Mouse (Mus musculus) kidney, embryonic 14.5 days (tissue): ENCODE results near the gene Adam11. TPM values are rescaled to one million over a fixed set of nuclear protein-coding genes. Genes with fewer than 3 reads are reported as not detected.

ENCODE experiments used
- ATAC-seq: fragments of 200-750 bp; cut with Nextera tagmentation; 2 replicates; pipeline ENCODE4 v1.8.0; 2017; ENCODE audit warnings: moderate number of reproducible peaks, mild to moderate bottlenecking, moderate TSS enrichment, moderate library complexity; ENCODE audit not compliant: low FRiP score, low TSS enrichment
- H3K27ac ChIP-seq: fragments of 300-500 bp; sonication (generic); 2 replicates; pipeline ENCODE4 v1.5.1; 2014; ENCODE audit warnings: low read depth, mild to moderate bottlenecking, low read length, moderate library complexity, mixed read lengths
- H3K27me3 ChIP-seq: fragments of 300-500 bp; sonication (generic); 2 replicates; pipeline ENCODE4 v1.6.1; 2014; ENCODE audit warnings: mild to moderate bottlenecking, low read length; ENCODE audit not compliant: control insufficient read depth, insufficient read depth
- H3K36me3 ChIP-seq: fragments of 300-500 bp; sonication (generic); 2 replicates; pipeline ENCODE4 v1.6.1; 2014; ENCODE audit warnings: low read length, mixed read lengths; ENCODE audit not compliant: control insufficient read depth, insufficient read depth
- H3K4me1 ChIP-seq: fragments of 300-500 bp; sonication (generic); 2 replicates; pipeline ENCODE4 v1.6.1; 2014; ENCODE audit warnings: low read length, mixed read lengths; ENCODE audit not compliant: control insufficient read depth, insufficient read depth
- H3K4me2 ChIP-seq: fragments of 300-500 bp; sonication (generic); replicated peaks from 2 replicates; pipeline ENCODE4 v1.6.1; 2014; ENCODE audit warnings: low read depth, mild to moderate bottlenecking, low read length
- H3K4me3 ChIP-seq: fragments of 300-500 bp; sonication (generic); 2 replicates; pipeline ENCODE4 v1.5.1; 2014; ENCODE audit warnings: mild to moderate bottlenecking, low read length
- H3K9ac ChIP-seq: fragments of 300-500 bp; sonication (generic); 2 replicates; pipeline ENCODE4 v1.6.1; 2014; ENCODE audit warnings: low read depth, mild to moderate bottlenecking, low read length, moderate library complexity
- H3K9me3 ChIP-seq: fragments of 300-500 bp; sonication (generic); 2 replicates; pipeline ENCODE4 v1.6.1; 2016; ENCODE audit warnings: low read length; ENCODE audit not compliant: control insufficient read depth
- WGBS: fragments of 180-500 bp; shearing (Covaris S2); extraction: QIAGEN DNeasy Blood & Tissue Kit; methylation state at CpG from one replicate; pipeline ENCODE4 v1.1.7; 2014; 5-methylcytosine and 5-hydroxymethylcytosine counted together
- polyA plus RNA-seq: library from polyadenylated mRNA; unstranded; fragments of >200 nt; fragmentation: Nextera tagmentation; extraction: Ambion mirVana; gene quantifications from 2 replicates; pipeline ENCODE4 v1.2.1, GENCODE M21; 2014

Adam11 gene
- polyA plus RNA-seq, 1 experiment from 2014 or later: 7.8 TPM

GRCm38 (mm10) chr11:102734961-102735360, 26.3 kb upstream of the Adam11 start:
- H3K4me2 ChIP-seq: no peak overlapping the region
- H3K36me3 ChIP-seq: no peaks in the 10 kb centered on the region
- no peaks in the 10 kb centered on the region for H3K9me3 ChIP-seq
- H3K27me3 ChIP-seq: no peaks in the 10 kb centered on the region
- H3K9ac ChIP-seq: no peak overlapping the region
- WGBS: 90% methylated on average over 6 of the region's 6 CpGs
- no peak overlapping the region for H3K27ac ChIP-seq
- H3K4me1 ChIP-seq: no peaks in the 10 kb centered on the region
- no peak for ATAC-seq
- H3K4me3 ChIP-seq: no peak overlapping the region

- no peaks in the 10 kb centered on the region for H3K9me3 ChIP-seq
- H3K9ac ChIP-seq: no peak overlapping the region
- H3K4me2 ChIP-seq: no peak overlapping the region
- ATAC-seq: no peak
- H3K4me1 ChIP-seq: peaks cover 3% of the 10 kb centered on the region; the same call in 1 of the 2 replicates
- no peaks in the 10 kb centered on the region for H3K27me3 ChIP-seq
- H3K27ac ChIP-seq: no peak overlapping the region
- H3K36me3 ChIP-seq: no peaks in the 10 kb centered on the region
- WGBS: 76% methylated on average over 3 of the region's 3 CpGs
- no peak overlapping the region for H3K4me3 ChIP-seq
Measured at GRCm38 (mm10) chr11:102738046-102738445, 23.2 kb upstream of the Adam11 start.

- no peaks in the 10 kb centered on the region for H3K36me3 ChIP-seq
- peak overlapping the region; percentile 36; the same call in 1 of the 2 replicates for H3K9ac ChIP-seq
- no peak overlapping the region for H3K27ac ChIP-seq
- WGBS: 5% methylated on average over 20 of the region's 20 CpGs
- peaks cover 3% of the 10 kb centered on the region; the same call in 1 of the 2 replicates for H3K4me1 ChIP-seq
- H3K4me2 ChIP-seq: peak overlapping the region; percentile 51
- peak; percentile 59 for ATAC-seq
- no peaks in the 10 kb centered on the region for H3K27me3 ChIP-seq
- H3K4me3 ChIP-seq: peak overlapping the region; percentile 26
- H3K9me3 ChIP-seq: no peaks in the 10 kb centered on the region
Measured at GRCm38 (mm10) chr11:102739278-102739966, 21.8 kb upstream of the Adam11 start.

- H3K27ac ChIP-seq: no peak overlapping the region
- no peak overlapping the region for H3K4me2 ChIP-seq
- H3K9me3 ChIP-seq: no peaks in the 10 kb centered on the region
- ATAC-seq: no peak
- H3K9ac ChIP-seq: no peak overlapping the region
- no peak overlapping the region for H3K4me3 ChIP-seq
- peaks cover 3% of the 10 kb centered on the region; the same call in 1 of the 2 replicates for H3K4me1 ChIP-seq
- 47% methylated on average over 11 of the region's 11 CpGs for WGBS
- no peaks in the 10 kb centered on the region for H3K27me3 ChIP-seq
- no peaks in the 10 kb centered on the region for H3K36me3 ChIP-seq
Measured at GRCm38 (mm10) chr11:102740634-102741033, 20.6 kb upstream of the Adam11 start.

DNA sequence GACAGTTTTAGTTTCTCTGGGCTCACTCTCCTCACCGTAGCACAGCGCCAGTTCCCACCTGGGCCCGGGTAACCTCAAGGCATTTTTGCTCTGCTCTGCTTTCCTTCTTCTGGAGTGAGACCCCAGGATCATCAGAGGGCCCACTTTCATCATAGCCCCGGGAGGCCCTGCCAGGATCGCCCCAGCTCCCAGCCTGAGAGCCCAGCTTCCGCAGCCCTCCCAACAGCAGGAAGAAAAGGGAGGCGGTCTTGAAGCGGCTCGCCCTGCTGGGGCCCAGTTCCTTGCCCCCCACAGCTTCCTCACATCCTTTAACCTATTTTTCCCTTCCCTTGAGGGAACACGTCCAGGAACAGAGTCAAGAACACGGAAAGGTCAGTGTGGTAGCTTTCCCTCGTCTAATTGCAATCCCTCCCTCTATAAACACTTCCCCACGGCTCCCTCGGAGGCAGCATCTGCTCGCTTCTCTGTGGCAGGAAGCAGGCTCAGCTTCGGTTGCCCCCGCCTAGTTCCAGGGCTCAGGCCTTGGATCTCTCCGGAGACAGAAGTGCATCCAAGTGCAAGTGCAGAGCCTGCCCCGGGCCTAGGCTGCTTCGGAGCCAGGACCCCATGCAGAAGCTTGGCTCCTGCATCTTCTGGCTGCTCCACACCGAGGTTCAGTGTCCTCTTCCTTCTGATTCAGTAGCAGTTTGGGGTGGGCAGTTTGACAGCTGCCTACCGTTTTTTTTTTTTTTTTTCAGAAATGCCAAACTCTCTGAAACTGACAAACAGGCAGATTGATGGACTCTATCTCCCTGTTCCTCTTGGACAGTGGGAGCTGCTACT, 19.9 kb upstream of the Adam11 start:
- H3K27ac ChIP-seq: no peak overlapping the region
- no peak for ATAC-seq
- H3K9ac ChIP-seq: peak overlapping the region; percentile 28; the same call in 1 of the 2 replicates
- H3K9me3 ChIP-seq: no peaks in the 10 kb centered on the region
- no peaks in the 10 kb centered on the region for H3K27me3 ChIP-seq
- peaks cover 3% of the 10 kb centered on the region; the same call in 1 of the 2 replicates for H3K4me1 ChIP-seq
- 13% methylated on average over 21 of the region's 22 CpGs for WGBS
- peak overlapping the region; percentile 6; the same call in 1 of the 2 replicates for H3K4me2 ChIP-seq
- no peaks in the 10 kb centered on the region for H3K36me3 ChIP-seq
- peak overlapping the region; percentile 7; the same call in 1 of the 2 replicates for H3K4me3 ChIP-seq

- Histone ChIP-seq H3K4me2 (no peak overlapping the region), H3K27ac (no peak overlapping the region), H3K4me1 (peaks cover 3% of the 10 kb centered on the region; the same call in 1 of the 2 replicates), H3K27me3 (no peaks in the 10 kb centered on the region), H3K9me3 (no peaks in the 10 kb centered on the region), H3K36me3 (no peaks in the 10 kb centered on the region), H3K4me3 (no peak overlapping the region), H3K9ac (no peak overlapping the region)
- ATAC-seq: no peak
- 52% methylated on average over 7 of the region's 7 CpGs for WGBS
Measured at GRCm38 (mm10) chr11:102742066-102742465, 19.2 kb upstream of the Adam11 start.

DNA sequence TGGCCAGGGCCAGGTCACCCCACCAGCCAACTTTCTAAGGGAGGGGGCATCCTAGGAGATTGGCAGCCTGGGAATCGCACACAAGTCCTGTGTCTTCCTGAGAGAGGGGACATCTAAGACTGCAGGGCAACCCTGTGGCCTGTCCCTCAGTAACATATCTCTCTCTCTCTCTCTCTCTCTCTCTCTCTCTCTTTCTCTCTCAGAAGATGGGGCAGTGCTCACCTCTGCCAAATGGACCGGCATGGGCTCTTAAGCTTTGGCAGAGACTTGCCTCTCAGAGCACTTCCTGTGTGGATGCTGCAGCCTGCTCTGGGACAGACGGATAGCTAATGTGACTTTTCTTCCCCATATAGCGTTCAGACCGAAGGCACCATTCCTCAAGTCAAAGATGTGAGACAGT, 18.4 kb upstream of the Adam11 start:
- H3K27ac ChIP-seq: no peak overlapping the region
- no peaks in the 10 kb centered on the region for H3K36me3 ChIP-seq
- no peaks in the 10 kb centered on the region for H3K9me3 ChIP-seq
- no peak for ATAC-seq
- H3K27me3 ChIP-seq: no peaks in the 10 kb centered on the region
- peaks cover 3% of the 10 kb centered on the region; the same call in 1 of the 2 replicates for H3K4me1 ChIP-seq
- WGBS: 75% methylated on average over 5 of the region's 5 CpGs
- no peak overlapping the region for H3K4me2 ChIP-seq
- no peak overlapping the region for H3K4me3 ChIP-seq
- H3K9ac ChIP-seq: no peak overlapping the region

GRCm38 (mm10) chr11:102744746-102745145, 16.5 kb upstream of the Adam11 start:
- Histone ChIP-seq H3K9ac (no peak overlapping the region), H3K36me3 (no peaks in the 10 kb centered on the region), H3K9me3 (no peaks in the 10 kb centered on the region), H3K27me3 (no peaks in the 10 kb centered on the region), H3K27ac (no peak overlapping the region), H3K4me1 (peaks cover 3% of the 10 kb centered on the region; the same call in 1 of the 2 replicates), H3K4me3 (no peak overlapping the region), H3K4me2 (no peak overlapping the region)
- ATAC-seq: no peak
- 87% methylated on average over 3 of the region's 3 CpGs for WGBS

GRCm38 (mm10) chr11:102747866-102748265, 13.4 kb upstream of the Adam11 start:
- no peak for ATAC-seq

More at GRCm38 (mm10) chr11:102747866-102748265, 13.4 kb upstream of the Adam11 start:
- no peaks in the 10 kb centered on the region for H3K9me3 ChIP-seq
- no peak overlapping the region for H3K4me3 ChIP-seq
- no peak overlapping the region for H3K9ac ChIP-seq
- no peaks in the 10 kb centered on the region for H3K4me1 ChIP-seq
- WGBS: 53% methylated on average over 1 of the region's 1 CpGs
- no peaks in the 10 kb centered on the region for H3K27me3 ChIP-seq
- H3K27ac ChIP-seq: no peak overlapping the region
- H3K4me2 ChIP-seq: no peak overlapping the region
- H3K36me3 ChIP-seq: no peaks in the 10 kb centered on the region
